Mouse (Mus musculus) testis, postnatal 14 days (tissue): ENCODE results near the gene Aco1.
"Not testable (repeated sequence)": the region's sequence is repeated elsewhere in the genome, so short reads cannot be mapped to it uniquely, and the experiment has no call there.

Experiments used
- DNase-seq: peaks from one replicate; pipeline ENCODE4 v3.0.0; 2021; ENCODE audit warnings: low spot score

Gene Aco1

DNA sequence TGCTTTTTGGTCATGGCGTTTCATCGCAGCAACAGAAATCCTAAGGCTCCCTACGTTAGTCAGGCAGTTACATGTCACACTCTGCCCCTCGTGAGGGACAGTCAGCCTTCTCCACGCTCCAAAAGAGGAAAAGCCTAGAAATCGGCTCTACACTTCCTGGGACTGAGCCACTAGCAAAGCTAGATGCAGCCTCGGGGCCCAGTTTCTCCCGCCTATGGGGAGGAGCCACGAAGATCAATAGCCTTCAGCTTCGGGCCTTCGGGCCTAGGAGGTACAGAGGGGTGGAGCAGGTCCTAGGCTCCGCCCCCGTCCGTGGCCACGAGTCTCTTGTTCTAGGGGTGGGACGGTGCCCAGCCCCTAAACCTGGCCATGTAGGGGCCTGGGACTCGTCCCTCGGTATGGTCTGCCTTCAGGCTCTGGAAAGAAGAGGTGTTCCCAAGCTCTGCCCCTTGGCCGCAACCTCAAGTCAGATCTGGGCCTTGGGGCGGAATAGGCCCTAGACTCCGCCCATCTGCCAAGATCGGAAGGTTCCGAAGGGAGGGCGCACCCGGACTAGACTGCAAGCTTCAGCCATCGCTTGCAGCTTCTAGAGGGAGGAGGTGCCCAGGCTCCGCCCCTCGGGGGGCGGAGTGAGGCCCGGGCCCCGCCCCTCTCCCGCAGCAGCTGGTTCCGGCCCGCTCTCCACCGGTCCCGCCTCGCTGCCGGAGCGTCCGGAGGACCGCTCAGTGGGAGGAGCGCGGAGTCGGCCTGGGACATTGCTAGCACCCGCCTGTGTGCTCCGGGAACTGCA is at the start of gene Aco1:
Aco1 (plus strand) TSS at position 339 of the 790 bp plus-strand sequence.
- DNase-seq: peak; percentile 92

DNA sequence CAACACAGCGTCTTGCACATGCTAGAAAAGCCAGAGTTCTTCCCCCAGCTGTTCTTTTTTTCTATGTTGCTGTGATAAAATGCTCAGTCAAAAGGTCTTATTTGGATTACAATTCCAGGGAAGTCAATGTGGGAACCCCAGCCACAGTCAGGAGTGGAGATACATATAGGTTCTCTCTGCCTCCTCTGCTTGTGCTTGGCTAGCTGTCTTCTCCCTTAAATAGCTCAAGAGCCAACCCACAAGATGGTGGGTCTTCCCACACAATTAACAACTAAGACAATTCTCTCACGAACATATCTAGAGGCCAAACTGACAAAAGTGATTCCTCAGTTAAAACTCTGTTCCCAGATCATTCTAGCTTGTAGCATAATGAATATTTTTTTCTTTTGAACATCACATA is 47.9 kb upstream of the Aco1 start:
- DNase-seq: no peak

DNA sequence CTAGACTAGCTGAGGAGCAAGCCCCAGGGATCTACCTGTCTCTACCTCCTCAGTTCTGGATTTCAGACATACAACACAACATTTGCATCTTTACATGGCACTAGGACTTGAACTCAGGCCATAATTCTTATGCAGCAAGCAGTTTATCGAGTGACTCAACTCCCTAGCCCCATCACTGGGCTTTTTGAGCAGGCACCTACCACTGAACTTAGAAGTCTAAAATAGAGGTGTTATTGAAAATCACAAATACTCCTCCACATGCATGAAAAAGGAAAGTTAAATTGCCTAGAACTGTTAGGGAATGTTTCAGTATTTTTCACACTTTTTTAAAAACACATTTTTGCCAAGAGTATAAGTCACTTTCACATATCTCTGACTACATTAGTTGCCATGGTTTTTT is 39.9 kb upstream of the Aco1 start:
- DNase-seq: no peak

DNA sequence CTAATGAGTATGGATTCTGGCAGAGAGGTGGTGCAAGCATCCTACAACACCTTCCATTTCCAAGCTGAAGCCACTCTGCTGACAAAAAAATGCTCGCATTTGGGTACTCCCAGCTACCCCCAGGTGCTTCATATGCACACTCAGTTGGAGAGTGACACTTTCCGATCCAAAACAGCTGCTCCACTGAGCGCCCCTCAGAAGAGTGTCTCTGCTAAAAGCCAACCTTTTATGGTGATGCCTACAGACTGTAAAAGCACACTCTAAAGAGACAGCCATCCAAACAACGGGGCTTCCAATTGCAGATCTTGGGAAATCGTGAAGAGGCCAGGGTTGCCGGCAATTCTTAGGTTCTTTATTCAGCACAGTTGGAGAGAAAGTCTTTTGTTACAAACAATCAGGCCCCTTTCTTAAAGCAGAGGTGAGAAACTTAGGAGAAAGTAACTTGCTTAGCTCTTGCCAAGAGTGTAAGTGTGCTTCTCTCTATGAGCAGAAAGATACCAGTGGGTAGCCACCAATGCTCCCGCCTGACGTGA is 36.8 kb upstream of the Aco1 start:
- no peak for DNase-seq

DNA sequence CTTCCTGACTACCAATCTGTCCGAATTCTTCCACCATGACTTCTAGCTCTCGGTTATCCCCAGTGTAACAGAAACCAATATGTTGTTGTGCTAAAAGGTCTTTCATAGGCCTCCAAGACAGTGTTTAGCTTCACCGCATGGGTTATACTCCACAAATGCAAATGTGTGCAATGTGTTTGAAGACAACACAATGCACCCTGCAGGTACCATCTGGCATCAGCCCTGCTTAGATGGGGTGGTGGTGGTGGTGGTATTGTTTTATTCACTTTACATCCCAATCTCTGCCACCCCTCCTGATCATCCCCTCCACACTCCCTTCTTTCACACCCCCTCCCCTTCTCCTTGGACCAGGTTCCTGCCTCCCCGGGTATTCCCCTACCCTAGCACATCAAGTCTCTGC is 34.9 kb upstream of the Aco1 start:
- no peak for DNase-seq

DNA sequence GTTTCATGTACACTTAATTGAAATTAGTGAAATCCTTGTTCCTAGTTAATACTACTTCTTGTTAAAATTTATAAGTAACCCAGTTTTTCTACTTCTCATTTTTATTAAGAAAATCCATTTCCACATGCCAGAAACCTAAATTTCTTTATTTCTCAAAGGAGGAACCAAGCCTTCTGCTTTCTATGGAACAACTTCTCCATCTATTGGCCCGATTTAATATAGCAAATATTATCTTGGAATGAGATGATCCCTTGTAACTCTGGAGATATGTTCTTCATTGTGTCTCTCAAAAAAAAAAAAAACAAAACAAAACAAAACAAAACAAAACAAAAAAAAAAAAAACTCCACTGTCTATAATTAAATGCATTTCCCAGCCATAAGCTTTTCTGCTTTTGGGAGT is 29.7 kb upstream of the Aco1 start:
- DNase-seq: no peak

DNA sequence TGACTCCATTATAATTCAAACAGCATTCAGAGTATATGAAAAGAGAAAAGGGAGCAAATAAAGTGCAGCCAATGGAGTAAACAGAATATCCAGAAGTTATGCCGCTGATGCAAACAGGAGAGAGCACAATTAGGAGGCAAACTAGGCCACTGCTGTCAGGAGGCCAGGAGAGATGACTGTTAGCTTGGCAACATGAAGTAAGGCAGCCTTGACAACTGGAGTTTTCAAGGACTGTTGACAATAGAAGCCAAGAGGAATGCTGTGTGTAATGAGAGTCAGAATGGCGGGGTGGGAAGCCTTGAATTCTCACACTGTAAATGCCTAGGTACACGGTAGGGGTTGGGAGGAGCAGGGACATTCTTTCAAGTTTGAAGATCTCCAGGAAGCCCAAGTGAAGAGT is 21.7 kb upstream of the Aco1 start:
- DNase-seq: peak; percentile 14

DNA sequence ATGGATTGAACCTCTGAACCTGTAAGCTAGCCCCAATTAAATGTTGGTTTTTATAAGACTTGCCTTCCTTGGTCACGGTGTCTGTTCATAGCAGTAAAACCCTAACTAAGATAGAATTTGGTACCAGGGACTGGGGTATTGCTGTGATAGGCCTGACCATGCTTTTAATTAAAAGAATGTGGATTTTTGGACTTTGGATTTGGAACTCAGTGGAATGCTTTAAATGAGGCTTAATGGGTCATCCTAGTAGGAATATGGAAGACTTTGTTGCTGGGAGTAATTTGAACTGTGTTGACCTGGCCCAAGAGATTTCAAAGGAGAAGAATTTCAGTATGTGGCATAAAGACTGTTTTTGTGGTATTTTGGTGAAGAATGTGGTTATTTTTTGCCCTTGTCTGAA is 20.6 kb upstream of the Aco1 start:
- not testable (repeated sequence) for DNase-seq

DNA sequence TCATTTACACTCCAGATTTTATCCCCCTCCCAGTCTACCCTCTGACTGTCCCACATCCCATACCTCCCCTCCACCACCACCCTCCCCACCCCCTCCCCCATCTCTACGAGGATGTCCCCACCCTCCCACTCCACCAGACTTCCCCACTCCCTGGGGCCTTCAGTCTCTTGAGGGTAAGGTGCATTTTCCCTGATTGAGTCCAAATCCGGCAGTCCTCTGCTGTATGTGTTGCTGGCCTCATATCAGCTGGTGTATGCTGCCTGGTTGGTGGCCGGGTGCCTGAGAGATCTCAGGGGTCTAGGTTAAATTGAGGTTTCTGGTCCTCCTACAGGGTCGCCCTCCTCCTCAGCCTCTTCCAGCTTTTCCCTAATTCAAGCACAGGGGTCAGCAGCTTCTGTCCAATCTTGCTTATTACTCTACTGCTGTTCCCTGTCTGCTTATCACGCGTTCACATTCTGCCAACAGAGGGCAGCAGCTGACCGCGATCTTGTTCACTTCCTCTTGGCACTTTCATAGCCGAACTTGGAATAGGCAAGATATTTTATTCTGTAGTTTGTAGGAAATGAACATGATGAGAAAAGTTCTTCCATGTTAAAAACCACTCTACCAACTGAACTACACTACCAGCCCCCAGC is 8.3 kb upstream of the Aco1 start:
- DNase-seq: peak; percentile 40

DNA sequence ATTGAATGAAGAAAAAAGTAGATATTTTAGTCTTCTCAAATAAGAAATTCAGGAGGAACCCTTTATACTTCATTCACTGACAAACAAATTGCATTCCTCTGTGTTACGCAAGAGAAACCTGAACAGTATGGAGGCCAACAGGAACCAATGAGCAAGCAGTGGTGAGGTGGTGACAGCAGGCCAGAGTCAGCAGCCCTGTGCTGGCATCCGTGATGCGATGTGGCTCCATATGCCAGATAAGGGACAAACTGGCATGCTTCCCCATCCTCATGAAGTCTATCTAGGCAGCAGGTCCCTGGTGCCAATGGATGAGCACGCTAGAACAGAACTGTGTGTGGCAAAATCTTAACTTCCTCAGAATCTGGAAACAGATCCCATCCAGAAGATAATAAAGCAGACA is 6.4 kb upstream of the Aco1 start:
- DNase-seq: no peak

DNA sequence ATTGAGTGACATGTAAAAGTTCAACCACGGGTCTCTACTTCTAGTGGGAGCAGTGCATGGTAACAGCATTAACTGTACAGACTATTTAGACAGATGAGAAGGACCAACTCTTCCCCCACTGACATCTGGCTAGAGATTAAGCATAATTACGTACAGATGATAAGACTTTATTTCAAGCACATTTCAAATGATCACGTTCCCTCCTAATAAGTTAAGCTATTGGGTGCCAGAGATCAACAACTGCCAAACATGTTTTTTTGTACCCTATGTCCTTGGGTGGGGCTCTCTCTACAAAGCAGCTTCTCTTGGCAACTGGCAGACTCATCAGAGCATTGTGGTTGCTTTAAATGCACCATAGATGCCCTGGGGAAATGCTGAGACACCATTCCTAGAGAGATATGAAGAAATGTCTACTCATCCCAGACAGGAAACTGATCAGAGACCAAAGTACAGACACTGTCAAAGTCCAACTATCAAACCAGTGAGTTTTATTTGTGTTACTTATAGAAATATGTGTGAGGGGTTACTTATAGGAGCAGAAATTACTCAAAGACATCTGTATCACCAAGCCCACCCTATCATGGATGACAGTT is 3.1 kb upstream of the Aco1 start:
- no peak for DNase-seq

DNA sequence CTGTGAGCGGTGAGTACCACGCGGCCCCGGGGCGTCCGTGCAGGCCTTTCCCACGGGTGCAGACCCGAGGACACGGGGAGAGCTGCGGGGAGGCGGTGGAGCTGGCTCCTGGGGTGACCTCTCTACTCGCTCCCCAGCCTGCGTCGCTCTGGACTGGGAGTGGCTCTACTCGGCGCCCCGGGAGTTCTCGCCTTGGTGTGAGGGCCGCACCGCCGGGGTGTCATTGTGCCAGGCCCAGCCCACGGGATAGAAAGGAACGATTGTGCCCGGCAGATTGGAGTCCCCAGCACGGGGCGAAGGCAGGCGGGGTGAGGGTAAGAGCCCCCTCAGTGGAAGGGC is 621 bp downstream of the Aco1 start:
- DNase-seq: no peak

DNA sequence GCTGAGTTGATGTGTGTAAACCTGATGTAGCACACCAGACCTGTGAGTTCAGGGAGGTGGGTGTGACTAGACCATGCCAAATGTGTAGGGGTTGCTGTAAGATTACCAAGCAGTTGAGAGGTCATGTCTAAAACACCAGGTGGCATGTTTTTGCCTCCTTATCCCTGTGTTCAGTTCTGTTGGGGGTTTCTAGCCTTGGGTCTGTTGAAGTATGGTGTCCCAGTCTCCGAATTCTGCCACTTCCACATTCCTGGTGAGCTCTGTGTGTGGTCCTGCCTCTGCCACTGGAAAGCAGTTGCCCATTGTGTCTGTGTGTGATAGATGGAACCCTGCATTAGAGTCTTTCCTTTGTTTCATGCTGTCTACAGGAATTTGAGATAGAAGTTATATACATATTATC is 1.7 kb downstream of the Aco1 start:
- no peak for DNase-seq

DNA sequence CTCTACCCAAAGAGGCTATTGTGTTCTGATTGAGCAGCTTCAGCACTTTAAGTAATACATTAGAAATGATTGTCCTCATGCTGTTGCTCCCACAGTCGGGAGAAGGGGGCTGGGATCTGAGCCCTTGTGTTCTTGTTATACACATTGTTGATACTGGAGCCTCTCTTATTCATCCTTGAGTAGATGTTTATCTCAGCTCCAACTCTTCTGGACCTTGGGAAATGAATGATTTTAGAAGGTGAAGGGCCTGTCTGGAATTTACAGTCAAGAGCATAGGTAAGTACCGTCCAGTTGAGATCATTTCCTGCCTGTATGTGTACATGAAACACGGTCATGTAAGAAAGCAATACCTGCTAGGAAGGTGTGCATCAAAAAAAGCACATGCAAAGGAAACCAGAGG is 2.1 kb downstream of the Aco1 start:
- DNase-seq: no peak

DNA sequence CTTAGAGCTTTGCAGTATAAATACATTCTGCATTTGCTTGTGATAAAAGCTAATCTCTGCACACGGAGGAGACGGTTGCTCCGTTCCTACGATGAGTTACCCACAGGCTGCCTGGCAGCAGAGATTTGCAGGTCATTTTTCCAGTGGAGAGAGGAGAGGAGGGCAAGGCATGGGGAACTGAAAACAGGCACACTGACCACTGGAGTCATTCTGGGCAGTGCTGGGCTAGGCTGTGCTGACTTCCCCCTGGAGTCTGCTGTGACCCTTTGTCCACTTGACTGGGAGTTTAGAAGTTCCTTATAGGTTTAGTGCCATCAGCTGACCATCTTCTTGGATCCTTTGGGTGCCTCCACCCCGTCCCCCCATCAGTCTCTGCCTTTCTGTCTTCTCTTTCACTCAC is 5.4 kb downstream of the Aco1 start:
- DNase-seq: no peak

DNA sequence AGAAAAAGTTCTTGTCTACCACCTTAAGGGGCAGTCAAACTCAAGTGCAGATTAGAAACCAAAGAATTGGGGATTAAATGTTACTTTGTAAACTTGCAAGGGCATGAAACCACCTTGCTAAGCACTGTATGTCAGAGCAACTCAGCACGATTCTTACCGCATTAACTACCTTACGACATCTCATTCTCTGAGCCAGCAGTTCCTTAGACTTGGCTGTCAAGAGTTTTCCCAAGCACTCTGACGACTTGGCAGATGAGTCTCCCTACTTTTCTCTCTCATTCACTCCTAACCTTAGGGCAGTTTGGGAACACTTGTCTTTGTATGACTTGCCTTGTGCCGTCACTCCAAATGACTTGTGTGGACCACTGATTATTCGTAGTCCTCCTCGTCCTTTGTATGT is 7.2 kb downstream of the Aco1 start:
- no peak for DNase-seq

DNA sequence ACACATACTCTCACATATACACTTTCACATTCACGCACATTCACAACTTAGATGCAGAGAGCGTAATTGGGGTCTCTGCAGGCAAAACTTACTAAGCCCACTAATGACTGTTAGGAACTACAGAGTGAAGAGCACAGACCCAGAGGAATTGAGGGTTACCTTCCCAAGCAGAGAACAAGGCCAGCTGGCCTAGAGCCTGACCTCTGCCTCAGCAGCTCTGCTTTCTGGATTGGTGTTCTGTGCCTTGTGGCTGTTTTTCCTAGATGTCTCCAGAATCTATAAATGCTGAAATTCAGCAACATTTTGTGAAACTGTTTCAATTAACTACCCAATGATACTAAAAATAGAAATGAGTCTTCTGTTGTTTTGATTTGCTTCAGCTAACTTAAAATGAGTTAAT is 9.9 kb downstream of the Aco1 start:
- no peak for DNase-seq

DNA sequence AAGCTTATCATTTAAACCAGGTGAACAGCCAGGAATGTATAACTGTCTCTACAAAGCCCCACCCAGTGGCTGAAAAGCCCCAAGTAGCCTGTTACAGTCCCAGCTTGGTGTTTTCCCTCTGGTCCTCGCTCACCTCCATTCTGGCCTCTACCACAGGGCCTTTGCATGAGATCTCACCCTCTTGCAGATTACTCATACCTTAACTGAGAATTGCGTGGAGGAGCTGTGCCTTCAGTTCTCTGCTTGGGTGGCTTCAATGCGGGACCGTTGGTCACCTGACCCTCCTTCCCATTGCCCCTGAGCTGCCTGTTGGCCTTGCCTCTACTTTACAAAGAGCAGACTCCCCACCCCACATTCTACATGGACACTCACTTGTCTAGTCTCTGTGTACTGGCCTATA is 10.6 kb downstream of the Aco1 start:
- no peak for DNase-seq

DNA sequence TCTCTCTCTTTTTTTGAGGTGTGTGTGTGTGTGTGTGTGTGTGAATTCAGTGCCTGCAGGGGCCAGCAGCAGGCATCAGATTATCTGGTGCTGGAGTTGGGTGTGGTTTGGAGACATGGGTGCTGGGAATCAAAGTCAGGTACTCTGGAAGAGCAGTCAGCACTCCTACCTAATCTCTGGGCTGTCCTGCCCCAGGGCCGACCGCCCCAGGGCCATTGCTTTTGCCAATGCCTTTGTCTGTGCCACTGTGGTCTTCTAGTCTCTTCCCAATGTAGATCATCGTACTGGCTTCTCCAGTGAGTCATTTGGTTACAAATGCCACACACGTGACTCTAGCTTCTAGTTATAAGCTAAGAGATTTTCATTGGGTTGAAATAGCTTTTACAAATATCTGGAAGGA is 11.9 kb downstream of the Aco1 start:
- DNase-seq: no peak

DNA sequence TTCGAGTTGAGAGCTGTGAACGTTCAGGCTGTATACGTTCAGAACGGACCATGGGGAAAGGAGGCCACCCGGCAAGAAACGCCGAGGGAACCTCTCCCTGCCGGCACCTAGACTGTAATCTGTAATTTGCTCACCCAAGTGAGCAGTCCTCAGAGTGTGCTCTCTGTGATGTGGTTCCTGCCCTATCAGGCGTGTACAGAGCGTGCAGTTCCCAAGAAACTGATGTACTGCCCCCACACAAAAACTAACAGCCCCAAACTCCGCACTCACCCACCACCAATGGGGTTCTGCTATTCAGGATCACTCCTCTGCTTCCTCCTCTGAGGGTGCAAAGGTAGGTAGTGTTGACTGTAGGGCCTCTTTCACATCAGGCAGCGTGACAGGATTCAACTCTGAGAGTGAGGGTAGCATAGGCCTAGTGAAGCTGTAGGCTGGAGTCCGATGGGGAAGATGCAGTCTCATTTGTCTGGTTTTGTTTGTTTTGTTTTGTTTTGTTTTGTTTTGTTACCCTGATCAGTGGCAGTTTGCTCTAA is 12.7 kb downstream of the Aco1 start:
- no peak for DNase-seq

DNA sequence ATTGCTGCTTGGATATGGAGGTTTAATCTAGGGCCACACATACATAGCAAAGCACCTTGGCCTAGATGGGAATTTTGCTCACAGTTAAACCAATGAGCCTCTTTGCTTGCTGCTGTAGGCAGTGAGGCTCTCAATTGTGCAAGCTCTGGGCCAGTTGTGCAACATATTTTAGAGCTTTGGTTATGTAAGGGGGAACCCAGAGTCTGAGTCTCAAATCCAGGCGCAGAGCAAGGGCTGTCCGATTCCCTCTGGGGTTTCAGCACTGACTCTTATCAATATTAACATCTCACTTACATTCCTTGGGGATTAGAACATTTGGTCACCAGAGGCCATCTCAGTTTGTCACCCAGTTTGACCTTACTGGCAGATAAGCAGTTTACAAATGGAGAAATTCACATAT is 13.3 kb downstream of the Aco1 start:
- no peak for DNase-seq

DNA sequence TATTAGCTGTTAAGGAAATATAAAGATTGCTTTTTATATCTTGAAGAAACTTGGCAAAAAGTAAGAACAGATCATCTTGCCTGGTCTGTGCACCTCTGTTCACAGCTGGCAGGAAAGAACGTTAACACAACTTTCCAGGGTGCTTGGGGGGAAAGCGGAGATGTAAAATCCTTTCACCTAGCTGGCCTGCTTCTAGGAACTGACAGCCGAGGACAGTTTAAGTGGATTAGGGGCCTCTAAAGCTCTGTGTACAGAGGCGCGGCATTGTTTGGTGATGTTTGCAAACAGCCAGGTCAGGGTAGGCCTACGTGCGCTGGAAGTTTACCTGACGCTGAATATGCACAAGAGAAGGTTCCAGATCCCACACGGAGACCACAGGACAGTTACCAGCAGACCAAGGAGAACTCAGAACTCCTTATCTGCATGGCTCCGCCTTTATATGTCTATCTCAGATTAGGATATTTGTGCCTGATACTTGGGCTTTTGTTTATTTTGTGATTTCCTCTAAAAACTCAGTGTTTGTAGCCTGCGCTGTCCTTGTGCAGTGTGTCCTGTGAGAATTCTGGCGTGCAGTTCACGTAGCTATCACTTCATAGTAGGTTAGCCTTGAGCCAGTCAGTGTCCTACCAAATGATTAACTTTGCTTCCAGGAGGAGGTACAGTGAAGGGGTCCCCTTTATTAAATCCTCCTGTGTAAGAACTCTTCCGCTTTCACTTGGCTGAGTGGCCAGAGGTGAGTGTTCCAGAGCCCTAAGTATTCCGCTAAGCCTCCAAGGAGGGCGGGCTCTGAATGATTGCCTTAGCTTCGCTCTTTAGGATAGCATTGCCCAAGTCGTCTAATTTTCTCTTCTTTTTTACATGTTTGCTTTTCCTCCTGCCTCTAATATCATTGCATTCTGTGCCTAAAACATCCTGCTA is 14.0 kb downstream of the Aco1 start:
- DNase-seq: no peak
